Mouse (Mus musculus) heart, embryonic 14.5 days (tissue): ENCODE results near the gene Igsf9. TPM values are rescaled to one million over a fixed set of nuclear protein-coding genes. Genes with fewer than 3 reads are reported as not detected.

Experiments
- ATAC-seq: fragments of 200-750 bp; cut with Nextera tagmentation; 2 replicates; pipeline ENCODE4 v1.8.0; 2017; ENCODE audit warnings: low read depth, moderate TSS enrichment; ENCODE audit not compliant: insufficient number of reproducible peaks, insufficient read depth, low FRiP score
- H3K27ac ChIP-seq, 2 experiments: fragments of 200-500 bp in 1 of 2; fragments of 300-500 bp in 1 of 2; sonication (generic) in 1 of 2; replicated peaks in 1 of 2; 2 replicates each; pipeline ENCODE4 v1.5.1; 2012 to 2014; ENCODE audit warnings: low read depth in 2 of 2, low read length in 2 of 2, control low read depth in 1 of 2, mild to moderate bottlenecking in 1 of 2, mixed read lengths in 1 of 2; ENCODE audit not compliant: control insufficient read depth in 1 of 2, insufficient read depth in 1 of 2
- H3K27me3 ChIP-seq: fragments of 300-500 bp; sonication (generic); 2 replicates; pipeline ENCODE4 v1.6.1; 2014; ENCODE audit warnings: mild to moderate bottlenecking, low read length, control low read depth; ENCODE audit not compliant: control insufficient read depth, insufficient read depth
- H3K36me3 ChIP-seq: fragments of 300-500 bp; sonication (generic); 2 replicates; pipeline ENCODE4 v1.6.1; 2014; ENCODE audit warnings: mild to moderate bottlenecking, control low read depth, low read length, mixed read lengths; ENCODE audit not compliant: control insufficient read depth, insufficient read depth
- H3K4me1 ChIP-seq, 2 experiments: fragments of 200-500 bp in 1 of 2; fragments of 300-500 bp in 1 of 2; sonication (generic) in 1 of 2; 2 replicates each; pipeline ENCODE4 v1.6.1; 2012 to 2014; ENCODE audit warnings: low read length in 2 of 2, control low read depth in 1 of 2, mixed read lengths in 1 of 2; ENCODE audit not compliant: control insufficient read depth in 2 of 2, insufficient read depth in 2 of 2
- H3K4me2 ChIP-seq: fragments of 300-500 bp; sonication (generic); 2 replicates; pipeline ENCODE4 v1.6.1; 2014; ENCODE audit warnings: mild to moderate bottlenecking, low read length
- H3K4me3 ChIP-seq, 2 experiments: fragments of 200-500 bp in 1 of 2; fragments of 300-500 bp in 1 of 2; sonication (generic) in 1 of 2; 2 replicates each; pipeline ENCODE4 v1.5.1; 2012 to 2014; ENCODE audit warnings: low read length in 2 of 2, mild to moderate bottlenecking in 2 of 2, control low read depth in 1 of 2, low read depth in 1 of 2, moderate library complexity in 1 of 2; ENCODE audit not compliant: control insufficient read depth in 1 of 2, insufficient read depth in 1 of 2
- H3K9ac ChIP-seq: fragments of 300-500 bp; sonication (generic); 2 replicates; pipeline ENCODE4 v1.6.1; 2014; ENCODE audit warnings: mild to moderate bottlenecking, low read length
- H3K9me3 ChIP-seq: fragments of 300-500 bp; sonication (generic); 2 replicates; pipeline ENCODE4 v1.6.1; 2016; ENCODE audit warnings: low read length, control low read depth; ENCODE audit not compliant: control insufficient read depth
- WGBS: fragments of 180-500 bp; shearing (Covaris S2); extraction: QIAGEN DNeasy Blood & Tissue Kit; methylation state at CpG from one replicate; pipeline ENCODE4 v1.1.7; 2014; 5-methylcytosine and 5-hydroxymethylcytosine counted together
- polyA plus RNA-seq: library from polyadenylated mRNA; unstranded; fragments of >200 nt; fragmentation: Nextera tagmentation; extraction: Ambion mirVana; gene quantifications from 2 replicates; pipeline ENCODE4 v1.2.1, GENCODE M21; 2014

The Igsf9 gene
- polyA plus RNA-seq, 1 experiment from 2014 or later, result 5.0 TPM

DNA sequence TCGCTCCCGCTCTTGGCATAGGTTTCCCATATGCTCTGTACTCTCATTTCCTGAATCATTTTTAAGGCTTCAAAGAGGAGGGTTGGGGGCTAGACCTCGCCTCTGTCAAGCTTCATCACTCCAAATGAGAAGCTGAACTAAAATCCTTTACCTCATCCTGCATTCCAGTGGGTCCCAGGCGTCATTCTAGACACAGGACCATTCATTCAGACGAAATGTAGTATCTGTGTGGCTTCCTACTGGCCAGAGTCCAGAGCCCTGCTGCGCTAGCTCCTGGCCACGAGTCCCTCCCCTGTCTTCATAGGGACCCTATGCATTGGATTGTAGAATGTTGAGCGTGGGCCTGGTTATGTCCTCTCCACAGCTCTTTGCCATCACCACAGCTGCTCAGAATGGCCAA is 23.2 kb downstream of the Igsf9 start:
- ATAC-seq, result no peak
- H3K4me2 ChIP-seq, result peak overlapping the region; percentile 69

DNA sequence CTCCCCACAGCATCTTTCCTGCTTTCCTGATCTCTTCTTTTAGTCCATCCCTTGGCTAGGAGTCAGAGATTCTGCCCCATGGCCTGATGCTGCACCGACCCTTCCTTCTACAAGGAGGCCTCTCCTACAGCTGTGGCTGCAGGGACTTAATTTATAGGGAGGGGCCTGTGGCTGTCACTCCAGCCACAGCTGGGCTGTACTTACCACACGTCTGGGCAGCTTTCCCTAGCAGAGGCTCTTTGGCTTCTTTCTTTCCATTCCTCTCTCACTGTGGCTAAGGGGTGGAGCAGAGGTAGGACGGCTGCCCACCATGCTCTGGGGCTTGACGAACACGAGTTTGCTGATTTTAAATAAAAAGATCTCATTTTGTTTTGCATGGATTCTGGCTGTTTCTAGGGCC is 25.4 kb downstream of the Igsf9 start:
- peaks cover 40% of the 10 kb centered on the region for H3K36me3 ChIP-seq
- 47% methylated on average over 5 of the region's 5 CpGs for WGBS

More for the DNA sequence above, 23.2 kb downstream of the Igsf9 start:
- H3K9ac ChIP-seq, result peak overlapping the region; percentile 27; the same call in 1 of the 2 replicates
- H3K4me1 ChIP-seq, result peaks cover 40 to 54% of the 10 kb centered on the region in 2 experiments
- no peak overlapping the region for H3K4me3 ChIP-seq
- no peaks in the 10 kb centered on the region for H3K27me3 ChIP-seq
- peak overlapping the region; percentile 54 to 59; a peak in 3 of 4 replicates for H3K27ac ChIP-seq
- H3K36me3 ChIP-seq, result peaks cover 40% of the 10 kb centered on the region
- WGBS, result 68% methylated on average over 8 of the region's 8 CpGs
- no peaks in the 10 kb centered on the region for H3K9me3 ChIP-seq

DNA sequence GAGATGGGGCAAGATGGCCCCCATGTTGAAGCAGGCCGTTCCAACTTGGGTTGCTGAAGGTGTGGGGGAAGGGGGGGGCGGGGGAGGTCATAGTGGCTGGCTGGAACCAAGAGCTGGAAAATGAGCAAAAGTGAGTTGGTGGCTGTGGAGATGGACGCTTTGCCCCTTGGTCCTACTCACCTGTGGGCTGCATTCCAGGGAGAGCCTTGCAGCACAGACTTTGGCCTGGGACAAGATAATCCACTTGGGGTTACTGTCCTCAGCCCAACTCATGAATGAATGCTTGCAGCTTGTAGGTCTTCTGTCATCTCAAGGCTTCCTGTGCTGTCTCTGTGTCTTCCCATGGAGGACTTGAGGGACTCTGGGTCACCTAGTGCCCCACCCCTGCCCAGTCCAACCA is 26.1 kb downstream of the Igsf9 start:
- Histone ChIP-seq H3K4me2 (no peak overlapping the region), H3K4me3 (no peak overlapping the region), H3K4me1 (peaks cover 37 to 53% of the 10 kb centered on the region in 2 experiments), H3K9ac (no peak overlapping the region), H3K9me3 (no peaks in the 10 kb centered on the region), H3K27me3 (no peaks in the 10 kb centered on the region), H3K36me3 (peaks cover 40% of the 10 kb centered on the region), H3K27ac (peak overlapping the region; percentile 31 to 37; a peak in 3 of 4 replicates)
- 74% methylated on average over 3 of the region's 3 CpGs for WGBS
- ATAC-seq, result 0 out of 2 replicates have a peak, but pooled peaks have one; percentile 5

More for the DNA sequence above, 25.4 kb downstream of the Igsf9 start:
- peaks cover 41 to 55% of the 10 kb centered on the region in 2 experiments for H3K4me1 ChIP-seq
- no peak overlapping the region for H3K9ac ChIP-seq
- H3K9me3 ChIP-seq, result no peaks in the 10 kb centered on the region
- 0 out of 4 replicates have a peak overlapping the region, but pooled peaks of 1 of the 2 experiments have one; percentile 37 for H3K27ac ChIP-seq
- H3K27me3 ChIP-seq, result no peaks in the 10 kb centered on the region
- H3K4me2 ChIP-seq, result no peak overlapping the region
- H3K4me3 ChIP-seq, result no peak overlapping the region
- no peak for ATAC-seq

DNA sequence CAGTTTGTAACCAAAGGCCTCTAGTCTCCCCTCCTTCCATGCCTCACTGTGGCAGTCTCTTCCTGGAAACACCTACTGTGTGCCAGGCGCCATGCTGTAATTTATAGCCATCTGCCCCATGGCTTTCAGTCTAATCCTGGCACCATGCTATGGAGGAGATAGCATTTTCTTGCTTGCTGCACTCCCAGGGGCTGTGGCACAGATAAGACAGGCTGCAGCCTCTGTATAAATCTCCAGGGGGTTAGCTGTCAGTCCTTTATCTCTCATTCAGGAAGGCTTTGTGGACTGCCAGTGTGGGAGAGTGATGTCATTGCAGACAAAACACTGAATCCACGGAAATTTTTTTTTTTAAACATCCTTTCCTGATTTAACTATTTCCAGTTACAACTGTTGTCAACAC is 26.6 kb downstream of the Igsf9 start:
- peak; percentile 40; the same call in 1 of the 2 replicates for ATAC-seq
- Histone ChIP-seq H3K9me3 (no peaks in the 10 kb centered on the region), H3K4me2 (no peak overlapping the region), H3K27me3 (no peaks in the 10 kb centered on the region), H3K4me1 (peaks cover 36 to 53% of the 10 kb centered on the region in 2 experiments), H3K9ac (no peak overlapping the region), H3K36me3 (peaks cover 40% of the 10 kb centered on the region), H3K27ac (peak overlapping the region; percentile 31 to 59; a peak in 3 of 4 replicates), H3K4me3 (no peak overlapping the region)
- WGBS, result 22% methylated on average over 2 of the region's 2 CpGs

DNA sequence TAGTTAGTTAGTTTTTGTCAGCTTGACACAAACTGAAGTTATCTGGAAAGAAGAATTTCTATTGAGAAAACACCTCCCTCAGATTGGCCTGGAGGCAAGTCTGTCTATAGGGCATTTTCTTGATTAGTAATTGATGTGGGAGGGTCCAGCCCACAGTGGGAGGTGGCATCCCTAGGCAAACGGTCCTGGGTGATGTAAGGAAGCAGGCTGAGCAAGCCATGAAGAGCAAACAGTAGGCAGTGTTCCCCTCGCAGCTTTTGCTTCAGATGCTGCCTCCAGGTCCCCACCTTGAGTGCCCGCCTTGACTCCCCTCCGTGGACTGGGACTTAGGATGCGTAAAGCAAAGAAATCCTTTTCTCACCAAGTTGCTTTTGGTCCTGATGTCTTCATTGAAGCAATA is 27.6 kb downstream of the Igsf9 start:
- no peak overlapping the region for H3K9ac ChIP-seq
- no peaks in the 10 kb centered on the region for H3K9me3 ChIP-seq
- 0 out of 4 replicates have a peak overlapping the region, but pooled peaks of 1 of the 2 experiments have one; percentile 59 for H3K27ac ChIP-seq
- WGBS, result 73% methylated on average over 5 of the region's 5 CpGs
- no peak overlapping the region for H3K4me2 ChIP-seq
- peaks cover 40% of the 10 kb centered on the region for H3K36me3 ChIP-seq
- no peak for ATAC-seq
- H3K4me3 ChIP-seq, result no peak overlapping the region
- peaks cover 38 to 51% of the 10 kb centered on the region in 2 experiments for H3K4me1 ChIP-seq
- no peaks in the 10 kb centered on the region for H3K27me3 ChIP-seq

DNA sequence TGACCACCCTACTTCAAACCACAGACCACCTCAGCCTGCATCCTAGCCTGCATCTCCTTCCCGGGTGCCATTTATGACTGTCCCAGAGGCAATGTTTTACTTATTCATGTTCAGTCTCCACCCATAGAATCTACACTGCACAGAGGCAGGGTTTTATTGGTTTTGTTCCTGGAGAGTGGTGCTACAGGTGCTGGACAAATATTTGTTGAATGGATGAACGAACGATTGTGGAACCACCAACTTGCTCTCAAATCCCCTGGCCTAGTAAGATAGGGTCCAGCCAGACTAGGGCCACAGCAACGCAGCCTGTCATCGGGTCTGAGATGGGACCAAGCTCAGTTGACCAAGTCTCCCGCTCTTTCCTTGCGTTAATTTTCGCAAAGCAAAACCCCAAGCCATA is 28.4 kb downstream of the Igsf9 start:
- Histone ChIP-seq H3K36me3 (peaks cover 38% of the 10 kb centered on the region), H3K9me3 (no peaks in the 10 kb centered on the region), H3K27me3 (no peaks in the 10 kb centered on the region), H3K4me3 (no peak overlapping the region), H3K27ac (0 out of 4 replicates have a peak overlapping the region, but pooled peaks of 1 of the 2 experiments have one; percentile 24), H3K9ac (no peak overlapping the region), H3K4me1 (peaks cover 35 to 49% of the 10 kb centered on the region in 2 experiments), H3K4me2 (no peak overlapping the region)
- WGBS, result 40% methylated on average over 8 of the region's 8 CpGs
- no peak for ATAC-seq

DNA sequence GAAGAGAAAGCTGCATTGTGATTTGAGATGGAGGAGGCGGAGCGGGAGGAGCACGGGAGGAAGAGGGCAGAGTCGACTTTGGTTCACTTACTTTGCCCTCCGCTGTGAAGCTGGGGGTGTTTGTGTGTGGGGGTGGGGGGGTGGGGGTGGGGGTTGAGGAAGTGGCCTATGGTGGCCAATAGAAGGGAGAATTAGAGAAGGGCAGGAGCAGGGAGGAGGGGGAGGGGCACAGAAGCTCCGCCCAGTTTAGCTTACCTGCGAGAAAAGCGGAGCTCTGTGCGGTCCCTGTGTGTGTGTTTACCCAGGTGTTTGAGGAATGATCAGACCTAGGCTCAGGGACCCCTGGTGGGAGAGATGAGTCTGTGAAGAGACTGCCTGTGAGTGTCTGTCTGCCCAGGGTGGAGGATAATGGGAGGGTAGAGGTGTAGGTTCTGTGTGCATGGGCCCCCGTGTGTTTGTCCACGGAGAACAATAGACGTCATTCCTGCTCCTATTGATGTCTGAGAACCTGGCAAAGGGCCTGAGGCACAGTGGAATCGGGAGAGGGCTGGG is 28.9 kb downstream of the Igsf9 start:
- no peak for ATAC-seq
- H3K27me3 ChIP-seq, result no peaks in the 10 kb centered on the region
- H3K4me2 ChIP-seq, result no peak overlapping the region
- 34% methylated on average over 13 of the region's 13 CpGs for WGBS
- 0 out of 4 replicates have a peak overlapping the region, but pooled peaks of 1 of the 2 experiments have one; percentile 24 for H3K27ac ChIP-seq
- no peak overlapping the region for H3K4me3 ChIP-seq
- no peak overlapping the region for H3K9ac ChIP-seq
- H3K36me3 ChIP-seq, result peaks cover 33% of the 10 kb centered on the region
- H3K9me3 ChIP-seq, result no peaks in the 10 kb centered on the region
- H3K4me1 ChIP-seq, result peaks cover 35 to 45% of the 10 kb centered on the region in 2 experiments
